Mouse (Mus musculus) fibroblast of lung, adult 2 months (primary cell): ENCODE results near the gene Tpt1.

ENCODE experiments used
- DNase-seq: peaks from one replicate; pipeline ENCODE4 v3.0.0-alpha.2; 2011; ENCODE audit warnings: low read depth

Tpt1 gene

GRCm38 (mm10) chr14:75877297-75877696, 32.4 kb downstream of the Tpt1 start:
- DNase-seq = no peak

DNA sequence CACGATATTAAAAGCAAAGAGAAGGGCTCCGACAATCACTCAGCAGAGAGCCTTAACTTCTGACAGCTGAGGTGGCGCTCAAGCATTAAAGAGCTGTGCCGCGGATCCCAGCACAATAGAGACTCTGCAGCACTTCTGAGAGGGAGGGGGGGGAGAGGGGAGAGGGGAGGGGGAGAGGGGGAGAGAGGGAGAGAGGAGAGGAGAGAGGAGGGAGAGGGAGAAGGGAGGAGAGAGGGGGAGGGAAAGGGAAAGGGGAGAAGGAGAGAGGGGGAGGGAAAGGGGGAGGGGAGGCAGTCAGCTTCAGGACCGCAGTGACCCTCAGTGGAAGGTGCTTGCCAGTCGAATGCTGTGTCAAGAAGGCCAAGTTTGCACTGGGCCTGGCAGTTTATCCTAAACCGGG, 34.1 kb downstream of the Tpt1 start:
- no peak for DNase-seq

DNA sequence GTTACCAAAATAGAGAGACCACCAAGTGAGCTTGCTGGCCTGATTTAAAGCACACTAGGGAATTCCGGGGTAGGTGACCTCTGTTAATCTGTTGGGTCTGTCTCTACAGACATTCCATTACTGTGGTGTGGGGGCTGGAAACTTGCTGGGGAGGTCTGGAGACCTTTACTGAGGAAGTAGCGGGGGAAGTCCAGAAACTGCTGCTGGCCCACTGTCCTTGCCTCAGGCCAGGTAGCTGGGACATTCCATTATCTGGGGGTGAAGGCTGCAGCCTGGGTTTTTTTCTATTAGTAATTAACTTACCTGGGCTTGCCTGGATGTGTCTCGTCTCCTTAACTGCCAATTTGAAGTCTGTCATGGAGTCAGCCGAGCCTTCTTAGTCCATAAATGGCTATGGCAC, 37.0 kb downstream of the Tpt1 start:
- no peak for DNase-seq

DNA sequence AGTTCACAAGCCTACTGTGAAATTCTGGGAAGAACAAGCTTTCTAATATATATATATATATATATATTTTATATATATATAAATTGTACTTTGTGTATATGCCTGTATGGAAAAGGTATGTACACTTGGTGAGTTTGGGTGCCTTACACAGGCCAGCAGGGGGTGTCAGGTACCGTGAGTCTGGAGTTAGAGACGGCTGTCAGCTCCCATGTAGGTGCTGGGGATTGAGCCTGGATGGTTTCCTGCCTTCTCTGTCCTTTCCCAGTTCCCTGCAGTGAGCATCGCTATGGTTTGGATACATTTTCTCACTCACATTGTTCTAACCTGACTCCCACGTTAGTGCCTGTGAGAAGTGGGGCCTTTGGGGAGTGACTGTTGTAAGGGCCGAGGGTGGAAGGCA, 38.4 kb downstream of the Tpt1 start:
- DNase-seq = no peak

GRCm38 (mm10) chr14:75883873-75884272, 39.0 kb downstream of the Tpt1 start:
- DNase-seq = no peak

DNA sequence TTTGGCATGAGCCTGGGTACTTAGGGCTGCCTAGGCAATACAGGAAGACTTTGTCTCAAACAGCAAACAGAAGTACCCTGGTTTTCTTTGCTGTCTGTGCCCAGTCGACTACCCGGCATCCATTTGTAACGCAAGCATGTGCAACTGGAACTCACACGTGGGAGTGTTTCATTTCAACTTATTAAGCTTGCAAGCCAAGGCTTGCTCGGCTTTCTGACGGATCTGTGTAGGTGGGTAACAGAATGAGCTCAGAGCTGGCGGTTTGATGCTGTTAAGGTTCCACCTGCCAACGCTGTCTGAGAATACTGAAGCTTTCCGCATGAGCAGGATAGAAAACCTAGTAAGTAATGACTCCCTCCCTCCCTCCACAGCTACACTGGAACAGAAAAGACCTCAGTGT, 47.2 kb downstream of the Tpt1 start:
- DNase-seq = no peak
